Mouse (Mus musculus) bone marrow, adult 2 months (tissue): ENCODE measurements around the gene Rb1.

Experiments
- CTCF ChIP-seq: fragments of 200-500 bp; IDR thresholded peaks from 2 replicates; pipeline ENCODE4 v1.5.1; 2011; ENCODE audit warnings: low read length, control low read depth; ENCODE audit not compliant: control insufficient read depth, insufficient read depth
- POLR2A ChIP-seq: fragments of 200-500 bp; IDR thresholded peaks from 2 replicates; pipeline ENCODE4 v1.6.1; 2011; ENCODE audit warnings: low read depth, mild to moderate bottlenecking, control low read depth, low read length, borderline replicate concordance; ENCODE audit not compliant: control insufficient read depth

DNA sequence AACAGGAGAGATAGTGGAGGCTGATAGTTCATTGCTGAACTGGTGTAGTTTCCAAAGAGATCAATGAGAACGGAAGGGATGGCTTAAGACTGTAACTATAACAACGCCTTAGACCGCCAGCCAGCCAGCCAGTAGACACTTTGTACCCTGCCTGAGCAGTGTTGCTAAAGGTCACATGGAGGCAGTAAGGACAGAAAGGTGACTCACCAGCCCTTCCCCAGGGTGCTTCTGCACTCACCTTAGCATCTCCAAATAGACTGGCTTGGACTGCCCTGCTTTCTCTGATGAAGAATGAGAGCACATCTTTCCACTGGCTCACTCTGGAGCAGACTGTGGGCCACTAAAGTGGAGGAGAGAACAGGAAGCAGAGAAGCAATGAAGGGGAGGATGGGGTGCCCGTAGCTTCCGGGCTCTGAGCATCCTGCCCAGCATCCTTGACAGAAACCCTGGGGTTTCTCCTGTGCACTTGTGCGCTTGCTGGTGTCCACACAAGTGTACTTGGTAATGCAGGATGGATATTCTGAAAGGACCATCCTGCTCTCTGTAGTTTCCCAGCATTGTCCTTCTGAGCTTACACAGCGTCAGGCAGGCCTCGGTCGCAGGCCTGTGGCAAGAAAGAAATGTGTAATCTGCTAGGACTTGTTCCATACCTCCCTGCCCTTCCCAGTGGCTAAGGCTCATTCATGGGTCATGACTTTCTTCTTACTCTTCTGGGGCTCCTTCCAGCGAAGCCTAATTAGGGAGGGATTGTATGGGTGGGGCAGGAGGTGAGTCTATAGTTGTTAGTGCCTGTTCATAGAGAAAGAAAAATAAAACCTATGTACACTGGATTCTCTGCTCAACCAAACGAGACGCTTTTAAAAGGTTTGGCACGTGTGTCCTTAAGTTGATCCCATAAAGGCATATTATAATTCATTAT lies 155.4 kb downstream of the Rb1 start:
- TF ChIP-seq CTCF (no peak), POLR2A (no peak)
